Mouse (Mus musculus): ENCODE measurements around the gene Tatdn2. TPM values are rescaled to one million over a fixed set of nuclear protein-coding genes. Genes with fewer than 3 reads are reported as not detected.

Gene Tatdn2
- polyA plus RNA-seq, 1 experiment, result 31.0 TPM

DNA sequence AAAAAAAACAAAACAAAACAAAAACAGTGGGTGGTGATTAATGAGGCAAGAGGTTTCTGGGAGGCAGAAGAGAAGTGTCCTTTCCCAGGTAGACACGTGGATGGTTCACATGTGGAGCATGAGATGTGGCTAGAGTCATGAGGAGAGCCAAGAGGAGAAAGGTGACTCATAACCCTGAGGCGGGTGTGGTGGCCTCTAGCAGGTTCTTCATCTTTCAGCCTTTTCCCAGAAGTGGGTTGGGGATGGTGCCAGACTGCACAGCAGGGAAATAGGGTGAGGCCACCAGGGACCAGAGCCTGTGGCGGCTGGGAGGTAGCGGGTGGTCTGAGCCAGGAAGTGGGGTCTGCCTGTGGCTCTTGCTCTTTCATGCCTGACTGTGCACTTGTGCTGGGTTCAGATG, 21.6 kb upstream of the Tatdn2 start:
- H3K4me1 ChIP-seq (ENCODE audit: control insufficient read depth, insufficient read depth, low read length), result no peaks in the 10 kb centered on the region
- H3K27me3 ChIP-seq (ENCODE audit: control insufficient read depth, insufficient read depth, low read length), result no peaks in the 10 kb centered on the region
- WGBS, result 65% methylated on average over 4 of the region's 4 CpGs
- H3K27ac ChIP-seq (ENCODE audit: insufficient read depth, low read length), result no peak overlapping the region
- DNase-seq, result no peak
- H3K4me3 ChIP-seq (replicated peaks; ENCODE audit: insufficient read depth, low read depth, low read length), result no peak overlapping the region
- TF ChIP-seq CTCF (IDR thresholded peaks at IDR 0.05; ENCODE audit: borderline replicate concordance, insufficient read depth, low read depth, low read length) (no peak), POLR2A (IDR thresholded peaks at IDR 0.05; ENCODE audit: borderline replicate concordance, insufficient read depth, low read length) (no peak)

DNA sequence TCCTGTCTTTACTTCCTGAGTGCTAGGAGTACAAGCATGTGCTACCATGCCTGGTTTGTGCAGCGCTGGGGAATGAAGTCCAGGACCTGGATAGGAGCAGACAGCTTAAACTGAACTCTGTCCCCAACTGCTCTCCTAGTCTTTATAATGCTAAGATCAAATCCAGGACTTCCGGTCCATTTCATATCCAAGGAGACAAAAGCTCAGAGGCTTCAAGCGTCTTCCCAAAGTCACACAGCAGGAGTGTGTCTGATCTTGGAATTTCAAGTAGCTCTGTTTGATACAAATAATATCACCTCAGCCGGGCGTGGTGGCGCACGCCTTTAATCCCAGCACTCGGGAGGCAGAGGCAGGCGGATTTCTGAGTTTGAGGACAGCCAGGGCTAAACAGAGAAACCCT, 20.9 kb upstream of the Tatdn2 start:
- no peak overlapping the region for H3K4me3 ChIP-seq (replicated peaks; ENCODE audit: insufficient read depth, low read depth, low read length)
- H3K27me3 ChIP-seq (ENCODE audit: control insufficient read depth, insufficient read depth, low read length), result no peaks in the 10 kb centered on the region
- no peak for TF ChIP-seq POLR2A (IDR thresholded peaks at IDR 0.05; ENCODE audit: borderline replicate concordance, insufficient read depth, low read length)
- TF ChIP-seq CTCF (IDR thresholded peaks at IDR 0.05; ENCODE audit: borderline replicate concordance, insufficient read depth, low read depth, low read length), result no peak
- WGBS, result 90% methylated on average over 9 of the region's 9 CpGs
- H3K27ac ChIP-seq (ENCODE audit: insufficient read depth, low read length), result no peak overlapping the region
- no peak for DNase-seq
- no peaks in the 10 kb centered on the region for H3K4me1 ChIP-seq (ENCODE audit: control insufficient read depth, insufficient read depth, low read length)

DNA sequence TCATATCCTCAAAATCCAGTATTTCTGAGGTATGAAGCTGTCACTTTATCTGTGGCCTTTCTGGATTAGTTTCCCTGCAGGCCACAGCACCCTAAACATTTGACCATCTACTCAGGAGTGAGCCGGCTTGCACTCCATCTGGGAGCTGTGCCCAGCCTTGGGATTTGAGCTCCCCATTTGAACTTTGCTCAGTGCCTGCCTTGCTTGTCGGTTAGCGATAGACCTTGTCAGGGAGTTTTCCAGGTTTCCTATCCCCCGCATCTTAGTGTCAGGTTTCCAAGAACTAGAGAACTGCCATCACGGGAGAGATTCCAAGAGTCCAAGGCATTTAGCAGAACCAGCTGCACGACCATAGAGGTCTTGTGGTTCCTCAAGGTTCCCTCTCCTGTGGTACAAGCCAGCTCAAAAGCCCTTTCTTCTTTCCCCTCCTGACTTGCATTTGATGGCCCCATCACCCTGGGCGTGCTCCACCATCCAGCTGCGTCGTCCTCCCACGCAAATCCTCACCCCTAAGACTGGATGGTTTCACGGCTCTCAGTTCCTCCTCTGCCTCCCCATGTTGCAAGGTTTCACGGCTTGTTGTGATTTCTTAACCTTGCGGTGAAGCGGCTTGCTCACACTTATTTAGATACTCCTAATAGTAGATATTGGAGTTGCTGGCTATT, 19.6 kb upstream of the Tatdn2 start:
- Histone ChIP-seq H3K27me3 (ENCODE audit: control insufficient read depth, insufficient read depth, low read length) (no peaks in the 10 kb centered on the region), H3K27ac (ENCODE audit: insufficient read depth, low read length) (no peak overlapping the region), H3K4me1 (ENCODE audit: control insufficient read depth, insufficient read depth, low read length) (no peaks in the 10 kb centered on the region), H3K4me3 (replicated peaks; ENCODE audit: insufficient read depth, low read depth, low read length) (no peak overlapping the region)
- 77% methylated on average over 14 of the region's 14 CpGs for WGBS
- no peak for TF ChIP-seq POLR2A (IDR thresholded peaks at IDR 0.05; ENCODE audit: borderline replicate concordance, insufficient read depth, low read length)
- no peak for TF ChIP-seq CTCF (IDR thresholded peaks at IDR 0.05; ENCODE audit: borderline replicate concordance, insufficient read depth, low read depth, low read length)
- DNase-seq, result no peak

DNA sequence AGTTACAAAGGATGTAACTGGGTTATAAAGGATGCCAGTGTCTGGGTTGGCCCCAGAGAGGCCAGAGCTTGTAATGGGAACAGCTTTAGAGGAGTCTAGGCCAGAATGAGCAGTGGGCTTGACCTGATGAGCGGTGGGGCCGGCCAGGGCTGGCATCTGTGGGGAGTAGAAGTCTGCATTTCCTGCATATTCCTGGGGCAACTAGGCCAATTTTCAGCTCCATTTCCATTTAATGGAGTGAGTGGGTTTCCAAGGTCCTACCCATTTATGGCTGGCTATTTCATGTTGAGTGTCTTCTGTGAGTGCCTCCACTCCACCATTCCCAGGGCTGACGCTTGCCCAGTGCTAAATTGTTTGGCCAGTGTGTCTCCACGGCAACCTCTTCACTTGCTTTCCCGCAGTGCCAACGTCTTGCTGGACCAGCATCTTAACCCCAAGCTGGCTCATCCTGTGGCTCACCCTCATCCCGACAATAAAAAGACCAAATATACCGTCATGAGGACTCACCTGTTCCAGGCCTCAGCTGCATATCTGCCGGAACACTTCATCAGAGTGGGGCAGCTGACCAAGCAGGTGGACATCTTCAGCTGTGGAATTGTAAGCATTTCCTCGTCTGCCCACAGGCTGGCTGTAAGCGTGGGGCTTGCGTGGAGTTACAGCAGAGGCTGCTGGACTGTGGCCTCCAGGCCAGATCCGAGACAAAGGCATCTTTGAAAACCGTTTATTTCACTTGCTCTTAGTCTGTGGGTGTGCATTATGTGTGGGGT, 18.4 kb upstream of the Tatdn2 start:
- H3K4me1 ChIP-seq (ENCODE audit: control insufficient read depth, insufficient read depth, low read length), result no peaks in the 10 kb centered on the region
- no peak overlapping the region for H3K4me3 ChIP-seq (replicated peaks; ENCODE audit: insufficient read depth, low read depth, low read length)
- H3K27me3 ChIP-seq (ENCODE audit: control insufficient read depth, insufficient read depth, low read length), result no peaks in the 10 kb centered on the region
- peak in 1 of 2 experiments; percentile 37 for DNase-seq
- no peak overlapping the region for H3K27ac ChIP-seq (ENCODE audit: insufficient read depth, low read length)
- 43% methylated on average over 14 of the region's 14 CpGs for WGBS
- no peak for TF ChIP-seq CTCF (IDR thresholded peaks at IDR 0.05; ENCODE audit: borderline replicate concordance, insufficient read depth, low read depth, low read length)
- no peak for TF ChIP-seq POLR2A (IDR thresholded peaks at IDR 0.05; ENCODE audit: borderline replicate concordance, insufficient read depth, low read length)

DNA sequence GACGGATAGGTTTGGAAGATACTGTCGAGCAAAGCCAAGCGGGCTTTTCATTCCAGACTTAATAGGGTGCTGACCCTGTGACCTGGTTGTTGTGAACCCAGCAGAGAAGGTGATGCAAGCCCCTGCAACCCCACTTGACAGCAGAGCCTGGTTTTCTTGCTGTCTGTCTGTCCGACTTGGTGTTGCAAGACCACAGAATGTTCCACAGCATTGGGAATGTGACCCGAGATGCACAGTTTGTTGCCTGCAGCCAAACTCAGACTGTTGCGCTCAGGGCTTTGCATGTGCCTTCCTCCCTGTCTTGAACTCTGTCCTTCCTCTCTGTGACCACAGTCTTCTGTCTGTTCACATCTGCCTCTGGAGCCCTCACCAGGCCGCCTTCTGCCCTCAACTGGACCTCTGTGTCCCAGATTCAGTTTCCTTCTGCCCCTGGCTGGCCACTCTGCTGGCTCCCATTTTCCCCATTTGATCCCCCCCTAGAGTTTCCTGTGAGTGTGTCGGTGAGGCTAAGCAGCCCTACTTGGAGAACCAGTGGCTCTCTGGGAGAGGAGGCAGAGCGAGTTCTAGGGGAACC, 16.8 kb upstream of the Tatdn2 start:
- TF ChIP-seq POLR2A (IDR thresholded peaks at IDR 0.05; ENCODE audit: borderline replicate concordance, insufficient read depth, low read length) (no peak), CTCF (IDR thresholded peaks at IDR 0.05; ENCODE audit: borderline replicate concordance, insufficient read depth, low read depth, low read length) (no peak)
- 86% methylated on average over 9 of the region's 9 CpGs for WGBS
- no peak for DNase-seq
- Histone ChIP-seq H3K27ac (ENCODE audit: insufficient read depth, low read length) (no peak overlapping the region), H3K4me1 (ENCODE audit: control insufficient read depth, insufficient read depth, low read length) (no peaks in the 10 kb centered on the region), H3K27me3 (ENCODE audit: control insufficient read depth, insufficient read depth, low read length) (no peaks in the 10 kb centered on the region), H3K4me3 (replicated peaks; ENCODE audit: insufficient read depth, low read depth, low read length) (no peak overlapping the region)

DNA sequence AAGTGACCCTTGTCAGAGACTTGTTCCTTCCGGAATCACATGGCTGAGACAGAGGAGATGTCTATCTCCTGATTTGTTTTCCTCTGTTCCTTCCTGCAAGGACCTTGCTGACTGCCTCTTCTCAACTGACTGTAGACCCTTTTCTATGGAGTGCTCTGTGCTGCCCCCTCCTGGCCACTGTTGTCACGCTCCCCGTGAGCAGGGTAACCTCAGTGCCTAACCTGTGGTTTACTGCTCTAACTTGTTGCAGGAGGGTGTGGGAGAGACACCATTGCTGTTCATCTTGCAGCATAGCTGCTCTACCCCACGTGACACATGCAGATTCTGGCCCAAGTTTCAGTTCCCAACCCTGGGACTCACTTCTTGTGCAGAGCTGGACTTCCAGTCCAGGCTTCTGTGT, 15.6 kb upstream of the Tatdn2 start:
- TF ChIP-seq POLR2A (IDR thresholded peaks at IDR 0.05; ENCODE audit: borderline replicate concordance, insufficient read depth, low read length), result no peak
- peak; percentile 83 for TF ChIP-seq CTCF (IDR thresholded peaks at IDR 0.05; ENCODE audit: borderline replicate concordance, insufficient read depth, low read depth, low read length)
- WGBS, result 27% methylated on average over 4 of the region's 4 CpGs

DNA sequence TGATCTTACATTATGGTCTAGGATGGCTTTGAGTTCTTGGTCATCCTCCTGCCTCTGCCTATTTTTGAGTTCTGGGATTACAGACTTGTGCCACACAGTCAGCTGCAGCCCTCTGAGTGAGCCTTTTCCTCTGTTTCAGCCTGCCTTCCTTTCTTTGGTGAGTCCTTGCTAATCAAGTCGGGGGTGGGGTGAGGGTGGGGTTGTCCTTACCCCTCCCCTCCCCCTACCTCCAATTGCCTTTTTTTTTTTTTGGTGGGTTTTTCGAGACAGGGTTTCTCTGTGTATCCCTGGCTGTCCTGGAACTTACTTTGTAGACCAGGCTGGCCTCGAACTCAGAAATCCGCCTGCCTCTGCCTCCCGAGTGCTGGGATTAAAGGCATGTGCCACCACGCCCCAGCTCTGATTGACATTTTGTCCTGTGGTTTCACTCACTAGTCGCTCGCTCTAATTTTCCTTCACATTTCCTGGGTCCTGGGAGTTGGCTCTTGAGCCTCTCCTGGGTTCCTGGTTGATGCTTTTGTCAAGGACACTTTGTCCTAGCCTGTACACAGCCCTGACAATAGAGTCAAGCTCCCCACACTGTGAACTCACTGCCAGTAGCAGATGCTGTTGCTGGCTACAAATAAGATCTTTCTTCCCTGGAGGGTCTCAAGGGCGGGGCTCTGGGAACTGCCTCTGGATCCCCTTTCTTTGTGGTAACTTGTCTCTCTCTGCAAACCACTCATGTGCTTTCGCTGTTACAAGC, 13.6 kb upstream of the Tatdn2 start:
- Histone ChIP-seq H3K4me1 (ENCODE audit: control insufficient read depth, insufficient read depth, low read length) (peaks cover 6% of the 10 kb centered on the region; the same call in 1 of the 2 replicates), H3K27ac (ENCODE audit: insufficient read depth, low read length) (no peak overlapping the region), H3K27me3 (ENCODE audit: control insufficient read depth, insufficient read depth, low read length) (no peaks in the 10 kb centered on the region), H3K4me3 (replicated peaks; ENCODE audit: insufficient read depth, low read depth, low read length) (no peak overlapping the region)
- 89% methylated on average over 10 of the region's 10 CpGs for WGBS
- TF ChIP-seq CTCF (IDR thresholded peaks at IDR 0.05; ENCODE audit: borderline replicate concordance, insufficient read depth, low read depth, low read length), result no peak
- TF ChIP-seq POLR2A (IDR thresholded peaks at IDR 0.05; ENCODE audit: borderline replicate concordance, insufficient read depth, low read length), result no peak
- DNase-seq, result no peak

More for the DNA sequence above, 15.6 kb upstream of the Tatdn2 start:
- Histone ChIP-seq H3K4me3 (replicated peaks; ENCODE audit: insufficient read depth, low read depth, low read length) (no peak overlapping the region), H3K27me3 (ENCODE audit: control insufficient read depth, insufficient read depth, low read length) (no peaks in the 10 kb centered on the region), H3K4me1 (ENCODE audit: control insufficient read depth, insufficient read depth, low read length) (no peaks in the 10 kb centered on the region), H3K27ac (ENCODE audit: insufficient read depth, low read length) (no peak overlapping the region)
- DNase-seq, result peak; percentile 55 to 74
